Mouse (Mus musculus) kidney, adult 2 months (tissue): ENCODE measurements at regions not wholly inside any gene's neighbourhood (a gene's known extent, or its start where the extent isn't known, plus 50 kb on each side); places are given as distances from the start of the nearest gene placed in this dataset.

Source experiments
- CTCF ChIP-seq: fragments of 200-500 bp; conservative IDR thresholded peaks from 2 replicates; pipeline ENCODE4 v1.5.1; 2011; ENCODE audit warnings: low read depth, mild to moderate bottlenecking, control low read depth, low read length, moderate library complexity, mixed read lengths; ENCODE audit not compliant: insufficient read depth, insufficient read length
- POLR2A ChIP-seq: fragments of 200-500 bp; IDR thresholded peaks from one replicate; pipeline ENCODE4 v1.6.1; 2011; ENCODE audit warnings: low read depth, low read length, control low read depth

GRCm38 (mm10) chr14:71252136-71252535, 652.5 kb upstream of the Fam160b2 start:
- TF ChIP-seq POLR2A (no peak), CTCF (no peak)
